Mouse (Mus musculus) heart, embryonic 11.5 days (tissue): ENCODE data around the gene Tbce. TPM values are rescaled to one million over a fixed set of nuclear protein-coding genes. Genes with fewer than 3 reads are reported as not detected.

Source experiments
- ATAC-seq: fragments of 200-750 bp; cut with Nextera tagmentation; replicated peaks from 2 replicates; pipeline ENCODE4 v1.8.0; 2017; ENCODE audit warnings: moderate library complexity; ENCODE audit not compliant: insufficient number of reproducible peaks, low FRiP score, low TSS enrichment
- H3K27ac ChIP-seq: fragments of 300-500 bp; sonication (generic); 2 replicates; pipeline ENCODE4 v1.5.1; 2014; ENCODE audit warnings: mild to moderate bottlenecking, low read depth, low read length
- H3K27me3 ChIP-seq: fragments of 300-500 bp; sonication (generic); 2 replicates; pipeline ENCODE4 v1.6.1; 2014; ENCODE audit warnings: mild to moderate bottlenecking, low read length, mixed read lengths; ENCODE audit not compliant: control insufficient read depth, insufficient read depth
- H3K36me3 ChIP-seq: fragments of 300-500 bp; sonication (generic); 2 replicates; pipeline ENCODE4 v1.6.1; 2014; ENCODE audit warnings: mild to moderate bottlenecking, low read length, moderate library complexity, mixed read lengths; ENCODE audit not compliant: control insufficient read depth, insufficient read depth
- H3K4me1 ChIP-seq: fragments of 300-500 bp; sonication (generic); 2 replicates; pipeline ENCODE4 v1.6.1; 2014; ENCODE audit warnings: low read length; ENCODE audit not compliant: control insufficient read depth, insufficient read depth
- H3K4me2 ChIP-seq: fragments of 300-500 bp; sonication (generic); 2 replicates; pipeline ENCODE4 v1.6.1; 2014; ENCODE audit warnings: mild to moderate bottlenecking, moderate library complexity
- H3K4me3 ChIP-seq: fragments of 300-500 bp; sonication (generic); 2 replicates; pipeline ENCODE4 v1.5.1; 2014; ENCODE audit warnings: low read depth, low read length
- H3K9ac ChIP-seq: fragments of 300-500 bp; sonication (generic); 2 replicates; pipeline ENCODE4 v1.6.1; 2014; ENCODE audit warnings: mild to moderate bottlenecking, low read depth, low read length, moderate library complexity
- H3K9me3 ChIP-seq: fragments of 300-500 bp; sonication (generic); replicated peaks from 2 replicates; pipeline ENCODE4 v1.6.1; 2016; ENCODE audit warnings: low read length; ENCODE audit not compliant: control insufficient read depth
- WGBS: fragments of 180-500 bp; shearing (Covaris S2); extraction: QIAGEN DNeasy Blood & Tissue Kit; methylation state at CpG from one replicate; pipeline ENCODE4 v1.1.7; 2014; ENCODE audit not compliant: insufficient replicate concordance; 5-methylcytosine and 5-hydroxymethylcytosine counted together
- polyA plus RNA-seq: library from polyadenylated mRNA; unstranded; fragments of >200 nt; fragmentation: Nextera tagmentation; extraction: Ambion mirVana; gene quantifications from 2 replicates; pipeline ENCODE4 v1.2.1, GENCODE M21; 2014

Gene Tbce
- polyA plus RNA-seq, 1 experiment from 2014 or later = 41.7 TPM

- H3K36me3 ChIP-seq = peaks cover 21% of the 10 kb centered on the region; the same call in 1 of the 2 replicates
- no peak for ATAC-seq
- H3K9me3 ChIP-seq = no peaks in the 10 kb centered on the region
- H3K9ac ChIP-seq = no peak overlapping the region
- no peak overlapping the region for H3K4me3 ChIP-seq
- WGBS = 81% methylated on average over 5 of the region's 5 CpGs
- H3K27me3 ChIP-seq = no peaks in the 10 kb centered on the region
- no peaks in the 10 kb centered on the region for H3K4me1 ChIP-seq
- no peak overlapping the region for H3K4me2 ChIP-seq
- H3K27ac ChIP-seq = no peak overlapping the region
These were observed 34.4 kb downstream of the Tbce start for GRCm38 (mm10) chr13:14004999-14005398.

DNA sequence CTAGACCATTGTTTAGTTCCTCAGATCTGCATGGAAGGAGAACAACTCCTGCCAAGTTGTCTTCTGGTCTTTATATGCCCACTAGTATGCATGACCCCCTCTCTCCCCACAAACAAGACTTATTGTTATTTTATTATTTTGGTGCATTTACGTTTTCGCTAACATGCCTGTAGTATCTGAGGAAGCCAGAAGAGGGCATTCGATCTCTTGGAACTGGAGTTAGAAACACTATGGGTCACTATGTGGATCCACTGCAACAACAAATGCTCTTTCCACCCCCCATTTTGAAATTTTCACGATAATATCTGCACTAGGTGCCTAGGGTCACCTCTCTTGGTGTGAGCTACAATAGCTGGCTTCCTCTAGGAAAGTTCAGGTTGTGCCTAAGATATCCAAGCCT is 35.4 kb downstream of the Tbce start:
- no peaks in the 10 kb centered on the region for H3K9me3 ChIP-seq
- no peak overlapping the region for H3K4me3 ChIP-seq
- WGBS = 85% methylated on average over 4 of the region's 4 CpGs
- H3K27me3 ChIP-seq = no peaks in the 10 kb centered on the region
- no peaks in the 10 kb centered on the region for H3K4me1 ChIP-seq
- H3K9ac ChIP-seq = no peak overlapping the region
- peaks cover 20% of the 10 kb centered on the region for H3K36me3 ChIP-seq
- ATAC-seq = no peak
- H3K4me2 ChIP-seq = no peak overlapping the region
- H3K27ac ChIP-seq = no peak overlapping the region

DNA sequence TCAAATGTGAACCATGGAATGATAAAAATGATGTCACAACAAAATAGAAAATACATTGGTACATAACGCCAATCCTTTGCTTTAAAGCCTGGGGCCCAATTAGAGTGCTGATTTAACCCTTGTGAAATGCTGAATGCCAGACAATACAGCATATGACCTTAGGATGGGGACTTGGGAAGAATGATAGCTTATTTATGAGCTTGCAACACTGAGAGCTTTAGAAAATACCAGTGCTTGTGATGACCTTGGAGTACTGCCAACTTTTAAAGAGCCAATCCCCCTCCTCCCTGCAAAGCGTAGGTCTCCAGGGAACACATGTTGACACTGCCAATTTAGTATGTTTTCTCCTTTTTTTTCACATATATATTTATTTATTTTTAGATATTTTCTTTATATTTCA is 36.7 kb downstream of the Tbce start:
- Histone ChIP-seq H3K9ac (no peak overlapping the region), H3K9me3 (no peaks in the 10 kb centered on the region), H3K27ac (no peak overlapping the region), H3K4me1 (no peaks in the 10 kb centered on the region), H3K27me3 (no peaks in the 10 kb centered on the region), H3K4me3 (no peak overlapping the region), H3K4me2 (no peak overlapping the region), H3K36me3 (peaks cover 19% of the 10 kb centered on the region)
- ATAC-seq = no peak
- WGBS = 86% methylated on average over 2 of the region's 2 CpGs

DNA sequence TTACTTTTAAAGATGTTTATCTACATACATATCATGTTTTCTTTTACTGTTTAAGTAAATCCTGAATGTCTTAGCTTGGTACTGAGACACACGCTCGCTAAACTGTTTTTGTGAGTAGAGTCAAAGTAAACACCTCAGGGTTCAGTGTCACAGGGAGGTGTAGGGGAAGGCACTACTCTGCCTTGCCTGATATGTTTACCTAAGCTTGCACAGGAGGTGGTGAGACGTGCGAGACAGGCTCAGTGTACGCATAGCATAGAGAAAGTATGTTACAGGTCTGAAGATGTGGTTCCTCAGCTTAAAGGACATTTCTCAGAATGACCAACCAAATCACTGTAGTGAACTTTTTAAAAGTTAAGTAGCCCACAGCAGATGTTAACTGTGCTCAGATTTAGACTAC is 42.0 kb downstream of the Tbce start:
- Histone ChIP-seq H3K27me3 (no peaks in the 10 kb centered on the region), H3K4me2 (no peak overlapping the region), H3K4me1 (no peaks in the 10 kb centered on the region), H3K27ac (no peak overlapping the region), H3K4me3 (no peak overlapping the region), H3K36me3 (peaks cover 29% of the 10 kb centered on the region), H3K9me3 (no peaks in the 10 kb centered on the region), H3K9ac (no peak overlapping the region)
- 84% methylated on average over 5 of the region's 5 CpGs for WGBS
- no peak for ATAC-seq

DNA sequence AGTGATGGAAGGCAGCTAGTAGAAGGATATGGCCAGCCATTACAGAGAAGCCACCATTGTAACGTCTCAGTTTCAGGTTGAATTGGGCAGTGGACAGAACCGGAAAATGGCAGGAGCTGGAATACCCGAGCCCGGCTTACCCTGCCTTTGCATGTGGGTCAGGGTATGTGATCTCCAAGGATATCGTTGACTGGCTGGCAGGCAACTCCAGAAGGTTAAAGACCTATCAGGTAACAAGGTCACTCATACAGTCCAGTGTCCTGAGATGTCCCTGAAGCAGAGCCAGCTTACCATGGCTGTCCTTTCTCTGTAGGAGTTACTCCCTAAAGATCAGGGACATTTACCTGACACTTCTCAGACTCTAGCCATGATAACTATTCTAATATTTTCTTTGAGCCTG is 44.4 kb downstream of the Tbce start:
- H3K9ac ChIP-seq = no peak overlapping the region
- H3K4me2 ChIP-seq = no peak overlapping the region
- no peak overlapping the region for H3K4me3 ChIP-seq
- no peak for ATAC-seq
- peaks cover 29% of the 10 kb centered on the region for H3K36me3 ChIP-seq
- no peaks in the 10 kb centered on the region for H3K4me1 ChIP-seq
- no peaks in the 10 kb centered on the region for H3K9me3 ChIP-seq
- no peak overlapping the region for H3K27ac ChIP-seq
- no peaks in the 10 kb centered on the region for H3K27me3 ChIP-seq
- 92% methylated on average over 5 of the region's 5 CpGs for WGBS

GRCm38 (mm10) chr13:13993041-13993440 is 46.4 kb downstream of the Tbce start:
- H3K9me3 ChIP-seq = no peaks in the 10 kb centered on the region
- H3K36me3 ChIP-seq = peaks cover 21% of the 10 kb centered on the region
- no peaks in the 10 kb centered on the region for H3K27me3 ChIP-seq
- 83% methylated on average over 3 of the region's 3 CpGs for WGBS
- H3K4me2 ChIP-seq = no peak overlapping the region
- no peak overlapping the region for H3K9ac ChIP-seq
- H3K27ac ChIP-seq = no peak overlapping the region
- H3K4me3 ChIP-seq = no peak overlapping the region
- ATAC-seq = no peak
- no peaks in the 10 kb centered on the region for H3K4me1 ChIP-seq

DNA sequence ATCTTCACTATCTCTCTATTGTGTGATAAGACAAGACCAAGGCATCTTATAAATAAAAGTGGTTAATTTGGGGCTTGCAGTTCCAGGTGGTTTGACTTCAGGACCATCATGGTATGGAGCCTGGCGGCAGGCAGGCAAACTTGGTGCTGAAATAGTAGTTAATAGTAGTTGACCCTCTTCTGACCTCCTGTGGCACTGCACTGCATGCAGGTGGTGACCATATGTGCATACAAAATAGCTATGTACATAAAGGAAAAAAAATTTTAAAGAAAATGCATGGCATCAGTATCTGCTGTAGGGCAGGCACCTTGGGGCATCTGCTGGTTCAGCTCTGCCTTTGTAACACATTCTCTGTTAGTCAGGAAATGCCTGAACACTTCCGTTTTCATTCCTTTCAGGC is 49.0 kb downstream of the Tbce start:
- Histone ChIP-seq H3K27me3 (no peaks in the 10 kb centered on the region), H3K4me3 (no peak overlapping the region), H3K4me1 (no peaks in the 10 kb centered on the region), H3K36me3 (peaks cover 8% of the 10 kb centered on the region), H3K4me2 (no peak overlapping the region), H3K27ac (no peak overlapping the region), H3K9ac (no peak overlapping the region), H3K9me3 (no peaks in the 10 kb centered on the region)
- 71% methylated on average over 2 of the region's 2 CpGs for WGBS
- ATAC-seq = no peak

- no peaks in the 10 kb centered on the region for H3K27me3 ChIP-seq
- no peak overlapping the region for H3K4me2 ChIP-seq
- no peak for ATAC-seq
- H3K4me1 ChIP-seq = no peaks in the 10 kb centered on the region
- no peaks in the 10 kb centered on the region for H3K9me3 ChIP-seq
- H3K27ac ChIP-seq = no peak overlapping the region
- H3K36me3 ChIP-seq = peaks cover 9% of the 10 kb centered on the region
- no peak overlapping the region for H3K4me3 ChIP-seq
- 77% methylated on average over 2 of the region's 2 CpGs for WGBS
- no peak overlapping the region for H3K9ac ChIP-seq
These were observed 50.3 kb downstream of the Tbce start for GRCm38 (mm10) chr13:13989135-13989534.

- 80% methylated on average over 6 of the region's 6 CpGs for WGBS
These were observed 55.9 kb downstream of the Tbce start for GRCm38 (mm10) chr13:13983523-13983922.

More at GRCm38 (mm10) chr13:13983523-13983922, 55.9 kb downstream of the Tbce start:
- no peaks in the 10 kb centered on the region for H3K27me3 ChIP-seq
- no peak overlapping the region for H3K27ac ChIP-seq
- H3K4me3 ChIP-seq = no peak overlapping the region
- H3K9me3 ChIP-seq = no peaks in the 10 kb centered on the region
- 0 out of 2 replicates have a peak, but pooled peaks cover 2% of the 10 kb centered on the region for H3K36me3 ChIP-seq
- ATAC-seq = no peak
- H3K4me2 ChIP-seq = no peak overlapping the region
- no peak overlapping the region for H3K9ac ChIP-seq
- no peaks in the 10 kb centered on the region for H3K4me1 ChIP-seq
